Mouse (Mus musculus) spleen, postnatal 14 days (tissue): ENCODE measurements at regions not wholly inside any gene's neighbourhood (a gene's known extent, or its start where the extent isn't known, plus 50 kb on each side); places are given as distances from the start of the nearest gene placed in this dataset.

Source experiments
- DNase-seq, 2 experiments: peaks; one replicate each; pipeline ENCODE4 v3.0.0; 2021 to 2022; ENCODE audit warnings: low spot score in 2 of 2

- DNase-seq: no peak
These were observed 303.5 kb downstream of the Plpp3 start for GRCm38 (mm10) chr4:105460689-105461005.

GRCm38 (mm10) chr4:105467811-105468210 is 310.7 kb downstream of the Plpp3 start:
- no peak for DNase-seq

GRCm38 (mm10) chr4:105469300-105469821 is 312.2 kb downstream of the Plpp3 start:
- DNase-seq: no peak

GRCm38 (mm10) chr4:105474765-105475560 is 314.7 kb upstream of the Gm12728 start:
- DNase-seq: no peak

- DNase-seq: no peak
These were observed 313.3 kb upstream of the Gm12728 start for GRCm38 (mm10) chr4:105476332-105476731.

GRCm38 (mm10) chr4:105486376-105486775 is 303.3 kb upstream of the Gm12728 start:
- DNase-seq: no peak

GRCm38 (mm10) chr4:105496176-105496575 is 293.5 kb upstream of the Gm12728 start:
- DNase-seq: no peak

- no peak for DNase-seq
These were observed 283.5 kb upstream of the Gm12728 start for GRCm38 (mm10) chr4:105506190-105506589.

- no peak for DNase-seq
These were observed 282.4 kb upstream of the Gm12728 start for GRCm38 (mm10) chr4:105507221-105507620.

GRCm38 (mm10) chr4:105509091-105509490 is 280.6 kb upstream of the Gm12728 start:
- DNase-seq: no peak

GRCm38 (mm10) chr4:105510406-105510805 is 279.3 kb upstream of the Gm12728 start:
- no peak for DNase-seq

- no peak for DNase-seq
These were observed 264.5 kb upstream of the Gm12728 start for GRCm38 (mm10) chr4:105525135-105525534.

- DNase-seq: no peak
These were observed 262.9 kb upstream of the Gm12728 start for GRCm38 (mm10) chr4:105526755-105527154.

GRCm38 (mm10) chr4:105527316-105527715 is 262.4 kb upstream of the Gm12728 start:
- DNase-seq: no peak

- no peak for DNase-seq
These were observed 257.8 kb upstream of the Gm12728 start for GRCm38 (mm10) chr4:105531651-105532425.

- DNase-seq: no peak
These were observed 254.2 kb upstream of the Gm12728 start for GRCm38 (mm10) chr4:105535451-105535850.

GRCm38 (mm10) chr4:105545486-105545885 is 244.2 kb upstream of the Gm12728 start:
- DNase-seq: no peak

- no peak for DNase-seq
These were observed 239.8 kb upstream of the Gm12728 start for GRCm38 (mm10) chr4:105549744-105550440.

GRCm38 (mm10) chr4:105551966-105552685 is 237.5 kb upstream of the Gm12728 start:
- DNase-seq: no peak

GRCm38 (mm10) chr4:105554994-105555393 is 234.7 kb upstream of the Gm12728 start:
- no peak for DNase-seq

- no peak for DNase-seq
These were observed 233.7 kb upstream of the Gm12728 start for GRCm38 (mm10) chr4:105555941-105556340.

- DNase-seq: no peak
These were observed 232.3 kb upstream of the Gm12728 start for GRCm38 (mm10) chr4:105557396-105557795.
